Mouse (Mus musculus) cortical plate, adult 2 months (tissue): Measurements from ENCODE around the gene Dync1h1.

Experiments used
- CTCF ChIP-seq: fragments of 200-500 bp; IDR thresholded peaks from 2 replicates; pipeline ENCODE4 v1.5.1; 2011; ENCODE audit warnings: mild to moderate bottlenecking, control low read depth, low read length; ENCODE audit not compliant: insufficient read depth; ENCODE audit errors: extremely low read depth
- POLR2A ChIP-seq: fragments of 200-500 bp; IDR thresholded peaks from 2 replicates; pipeline ENCODE4 v1.6.1; 2011; ENCODE audit warnings: mild to moderate bottlenecking, low read length, control low read depth; ENCODE audit not compliant: insufficient read depth; ENCODE audit errors: extremely low read depth

DNA sequence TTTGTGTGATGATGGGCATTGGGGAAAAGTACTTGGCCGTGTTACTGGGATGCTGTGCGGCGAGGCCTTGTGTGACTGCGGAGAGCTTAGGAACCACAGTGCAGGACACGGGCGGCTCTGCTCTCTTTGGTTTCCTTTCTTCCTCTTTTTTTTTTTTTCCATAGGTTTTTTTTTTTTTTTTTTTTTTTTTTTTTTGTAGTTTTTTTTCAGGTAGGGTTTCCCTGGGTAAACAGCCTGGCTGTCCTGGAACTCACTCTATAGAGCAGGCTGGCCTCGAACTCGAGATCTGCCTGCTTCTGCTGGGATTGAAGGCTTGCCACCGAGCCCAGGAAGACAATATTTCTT lies 7.9 kb downstream of the Dync1h1 start:
- TF ChIP-seq POLR2A (no peak), CTCF (no peak)
